Mouse (Mus musculus) left cerebral cortex, postnatal 4 days (tissue): ENCODE measurements around the gene Gstm7. TPM values are rescaled to one million over a fixed set of nuclear protein-coding genes. Genes with fewer than 3 reads are reported as not detected.

Source experiments
- DNase-seq: peaks from one replicate; pipeline ENCODE4 v3.0.0-alpha.2; 2022
- intact Hi-C: fragments of 180-260 bp; cut with DNase I; formaldehyde crosslinking; loops from one replicate; pipeline ENCODE4 v1.15.1; 2025
- total RNA-seq, 2 experiments: library from RNA; stranded (reverse); gene quantifications; 2 replicates each; pipeline ENCODE4 v1.2.3; 2021

The Gstm7 gene
- total RNA-seq, 2 experiments from 2014 or later = 29.3 to 29.7 TPM

DNA sequence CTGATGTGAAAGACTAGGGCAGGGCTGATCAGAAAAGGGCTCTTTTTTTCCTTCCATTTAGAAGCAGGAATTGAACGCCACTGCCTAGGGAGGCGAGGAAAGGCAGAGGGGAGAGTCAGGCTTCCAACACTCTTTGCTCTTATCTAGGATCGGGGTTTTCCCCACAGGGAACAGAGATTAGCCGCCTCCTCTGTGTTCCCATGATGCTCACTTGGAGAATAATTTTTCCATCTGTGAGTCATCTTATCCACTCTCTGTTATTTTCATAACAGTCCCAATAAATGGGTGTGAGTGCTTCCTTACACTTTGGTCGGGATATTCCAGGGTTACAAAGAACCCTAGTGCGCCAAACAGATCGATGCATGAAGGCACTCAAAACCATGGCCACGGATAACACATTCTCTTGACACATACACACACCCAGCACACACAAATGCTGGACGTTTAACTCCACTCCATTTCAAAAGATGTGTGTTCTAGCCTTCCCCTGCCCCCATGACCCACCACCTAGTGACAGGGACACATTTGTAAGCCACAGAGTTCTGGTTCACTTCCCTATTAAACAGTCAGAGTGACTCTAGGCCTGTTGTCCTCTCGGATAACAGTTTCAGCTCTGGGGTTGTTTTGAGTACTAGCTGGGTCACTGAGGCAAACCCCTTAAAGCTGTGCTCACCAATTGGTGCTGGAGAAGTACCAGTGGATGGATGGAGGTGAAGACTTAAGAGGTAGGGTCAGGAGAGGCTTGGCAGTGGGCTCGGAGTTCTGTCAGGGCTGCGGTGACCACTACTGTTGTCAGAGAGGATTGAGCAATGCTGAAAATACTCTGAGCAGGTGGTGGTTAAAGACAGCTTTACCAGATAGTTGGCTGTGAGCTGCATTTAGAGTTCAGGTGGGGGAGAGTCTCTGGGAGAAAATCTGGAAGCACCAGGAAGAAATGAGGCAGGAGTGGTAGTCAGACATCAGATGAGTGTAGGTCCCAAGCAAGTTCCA is 53.6 kb downstream of the Gstm7 start:
- DNase-seq = no peak

DNA sequence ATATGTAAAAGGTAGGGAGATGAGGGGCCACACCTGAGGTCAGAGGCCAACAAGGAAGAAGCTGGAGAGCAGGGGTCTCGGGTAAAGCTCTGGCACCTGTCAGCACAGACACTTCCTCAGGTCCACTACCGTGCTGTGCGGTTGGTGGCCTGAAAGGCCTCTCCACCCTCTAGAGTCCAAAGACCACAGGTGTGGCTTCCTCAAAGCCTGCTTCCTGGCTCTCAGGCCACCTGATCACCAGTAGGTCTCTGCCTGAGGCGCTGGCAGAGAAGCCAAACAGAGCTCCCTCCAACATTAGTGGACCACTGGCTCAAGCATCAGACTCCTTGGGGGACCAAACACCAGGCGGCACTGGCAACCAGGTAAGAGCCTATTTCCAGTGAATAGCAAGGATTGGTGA is 54.6 kb downstream of the Gstm7 start, which contains the start of gene Eps8l3:
TSS of gene Eps8l3 (plus strand) at position 225 of the 400 bp plus-strand sequence.
- intact Hi-C loops = no loop called here

More for the DNA sequence above, 53.6 kb downstream of the Gstm7 start:
- intact Hi-C loops = no loop called here

More for the DNA sequence above, 54.6 kb downstream of the Gstm7 start, which contains the start of gene Eps8l3:
- no peak for DNase-seq

Other genes starting within 250 kb of the Gstm7 start
- 100 to 1,000 TPM; 185 to 200 TPM for gene Ahcyl1, start 235.3 kb downstream of the Gstm7 start, total RNA-seq
- gene Csf1, start 171.3 kb downstream of the Gstm7 start, total RNA-seq = 10 to 100 TPM; 10.6 to 11.6 TPM
- gene Eps8l3, start 54.6 kb downstream of the Gstm7 start, total RNA-seq = not detected
- gene Gstm5, start 36.0 kb downstream of the Gstm7 start, total RNA-seq = 10 to 100 TPM; 80.6 to 81.3 TPM
- gene Gstm6, start 11.9 kb upstream of the Gstm7 start, total RNA-seq = 1 to 10 TPM; 4.9 to 5.3 TPM
- gene Gstm3, start 37.5 kb upstream of the Gstm7 start, total RNA-seq = not detected
- 1 to 10 TPM; 3.2 to 3.8 TPM for gene Gstm2, start 54.6 kb upstream of the Gstm7 start, total RNA-seq
- 10 to 100 TPM; 60.4 to 75.2 TPM for gene Gstm1, start 86.2 kb upstream of the Gstm7 start, total RNA-seq
- 10 to 100 TPM; 10.3 to 10.9 TPM for gene Gstm4, start 113.1 kb upstream of the Gstm7 start, total RNA-seq
- 10 to 100 TPM; 65.3 to 75.4 TPM for gene Ampd2, start 154.8 kb upstream of the Gstm7 start, total RNA-seq
- under 1 TPM in 1 of 2 experiments, not detected in 1; 0.44 TPM for gene Gnat2, start 161.0 kb upstream of the Gstm7 start, total RNA-seq
- 10 to 100 TPM; 88.6 to 90.4 TPM for gene Gnai3, start 214.3 kb upstream of the Gstm7 start, total RNA-seq
- gene Gpr61, start 223.1 kb upstream of the Gstm7 start, total RNA-seq = 10 to 100 TPM; 12.1 to 14.0 TPM